Mouse (Mus musculus): Measurements from ENCODE around the gene Sfxn4. TPM values are rescaled to one million over a fixed set of nuclear protein-coding genes. Genes with fewer than 3 reads are reported as not detected.
A peak's percentile ranks its signal among the peaks of the same experiment; 100 is the strongest.
"Not testable (repeated sequence)": the region's sequence is repeated elsewhere in the genome, so short reads cannot be mapped to it uniquely, and the experiment has no call there.

The Sfxn4 gene
- polyA plus RNA-seq, 1 experiment from 2014 or later, result 5.7 TPM

DNA sequence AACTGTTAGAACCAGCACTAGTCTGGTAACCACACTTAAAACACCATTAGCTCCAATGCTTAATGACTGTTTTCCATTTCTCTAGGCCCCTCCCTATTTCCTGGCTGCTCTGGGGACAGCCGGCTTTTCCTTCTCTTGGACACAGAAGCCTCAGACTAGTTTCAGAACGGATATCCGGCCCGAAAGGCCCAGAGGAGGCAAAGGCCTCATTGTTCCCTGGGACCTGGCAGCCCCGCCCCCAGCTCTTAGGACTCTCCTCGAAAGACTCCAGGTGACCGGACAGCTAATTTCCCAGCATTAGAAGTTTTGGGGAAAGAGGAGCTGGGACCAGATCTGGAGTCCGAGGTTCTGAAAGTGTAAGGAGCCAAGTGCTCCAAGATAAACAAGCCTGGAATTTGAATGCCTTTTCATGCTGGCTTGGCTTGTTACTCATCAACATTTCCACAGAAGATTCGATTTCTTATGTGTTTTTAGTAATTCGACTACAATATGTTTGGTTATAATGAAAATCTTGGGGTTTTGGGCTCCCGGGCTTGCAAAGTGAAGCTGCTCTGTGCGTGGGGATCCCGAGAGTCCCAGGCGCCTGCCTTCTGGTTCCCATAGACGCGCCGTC, 27.9 kb upstream of the Sfxn4 start:
- H3K4me3 ChIP-seq (replicated peaks), result peak overlapping the region; percentile 83
- H3K9ac ChIP-seq, result peak overlapping the region; percentile 62; the same call in 1 of the 2 replicates
- H3K27me3 ChIP-seq (replicated peaks), result no peaks in the 10 kb centered on the region
- H3K27ac ChIP-seq, result peak overlapping the region; percentile 97
- ATAC-seq (ENCODE audit: insufficient read depth, low FRiP score, low read depth), result peak; percentile 11; the same call in 1 of the 2 replicates
- no peaks in the 10 kb centered on the region for H3K36me3 ChIP-seq
- no peaks in the 10 kb centered on the region for H3K9me3 ChIP-seq
- WGBS, result 5% methylated on average over 17 of the region's 17 CpGs
- H3K4me2 ChIP-seq, result peak overlapping the region; percentile 91
- peaks cover 4% of the 10 kb centered on the region; the same call in 1 of the 2 replicates for H3K4me1 ChIP-seq

DNA sequence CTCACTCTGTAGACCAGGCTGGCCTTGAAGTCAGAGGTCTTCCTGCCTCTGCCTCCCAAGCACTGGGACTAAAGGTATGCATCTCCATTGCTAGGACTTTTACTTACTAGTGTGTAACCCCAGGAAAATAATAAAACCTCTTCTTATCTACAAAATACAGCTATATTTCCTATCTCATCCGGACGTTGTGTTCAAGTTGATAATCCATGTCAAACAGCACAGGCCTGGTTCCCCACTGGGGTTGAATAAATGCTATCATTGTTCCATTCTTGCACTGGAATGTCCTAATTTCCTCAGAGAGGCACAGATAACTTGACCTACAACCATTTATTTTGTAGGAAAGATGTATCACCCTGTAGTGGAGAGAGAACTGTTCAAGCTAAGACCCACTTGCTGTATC, 26.4 kb upstream of the Sfxn4 start:
- no peaks in the 10 kb centered on the region for H3K9me3 ChIP-seq
- H3K27ac ChIP-seq, result no peak overlapping the region
- ATAC-seq (ENCODE audit: insufficient read depth, low FRiP score, low read depth), result no peak
- H3K4me2 ChIP-seq, result no peak overlapping the region
- no peaks in the 10 kb centered on the region for H3K36me3 ChIP-seq
- H3K4me1 ChIP-seq, result peaks cover 4% of the 10 kb centered on the region; the same call in 1 of the 2 replicates
- 77% methylated on average over 2 of the region's 2 CpGs for WGBS
- no peaks in the 10 kb centered on the region for H3K27me3 ChIP-seq (replicated peaks)
- H3K9ac ChIP-seq, result no peak overlapping the region; the same call in 1 of the 2 replicates
- H3K4me3 ChIP-seq (replicated peaks), result no peak overlapping the region

DNA sequence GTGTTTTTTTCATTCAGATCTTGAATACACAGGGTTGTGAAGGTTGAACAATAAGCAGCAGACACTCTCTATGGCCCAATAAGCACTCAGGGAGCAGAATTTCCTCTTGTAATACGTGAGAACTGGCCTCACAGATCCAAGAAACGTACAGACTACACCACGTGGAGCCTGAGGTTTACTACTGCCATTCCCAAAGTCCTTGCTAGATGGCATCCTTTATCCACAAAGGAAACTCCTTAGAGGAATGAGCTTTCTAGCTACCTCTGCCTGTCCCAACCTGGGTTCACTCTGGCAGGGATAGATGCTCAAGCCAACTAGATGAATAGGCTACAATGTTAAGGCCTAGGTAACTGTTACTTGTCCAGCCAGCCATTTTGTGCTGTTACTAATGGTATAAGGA, 21.9 kb upstream of the Sfxn4 start:
- Histone ChIP-seq H3K4me2 (no peak overlapping the region), H3K4me3 (replicated peaks) (no peak overlapping the region), H3K9me3 (no peaks in the 10 kb centered on the region), H3K9ac (no peak overlapping the region), H3K27ac (no peak overlapping the region), H3K4me1 (no peaks in the 10 kb centered on the region), H3K27me3 (replicated peaks) (no peaks in the 10 kb centered on the region), H3K36me3 (no peaks in the 10 kb centered on the region)
- 4% methylated on average over 3 of the region's 3 CpGs for WGBS
- no peak; the same call in 1 of the 2 replicates for ATAC-seq (ENCODE audit: insufficient read depth, low FRiP score, low read depth)

DNA sequence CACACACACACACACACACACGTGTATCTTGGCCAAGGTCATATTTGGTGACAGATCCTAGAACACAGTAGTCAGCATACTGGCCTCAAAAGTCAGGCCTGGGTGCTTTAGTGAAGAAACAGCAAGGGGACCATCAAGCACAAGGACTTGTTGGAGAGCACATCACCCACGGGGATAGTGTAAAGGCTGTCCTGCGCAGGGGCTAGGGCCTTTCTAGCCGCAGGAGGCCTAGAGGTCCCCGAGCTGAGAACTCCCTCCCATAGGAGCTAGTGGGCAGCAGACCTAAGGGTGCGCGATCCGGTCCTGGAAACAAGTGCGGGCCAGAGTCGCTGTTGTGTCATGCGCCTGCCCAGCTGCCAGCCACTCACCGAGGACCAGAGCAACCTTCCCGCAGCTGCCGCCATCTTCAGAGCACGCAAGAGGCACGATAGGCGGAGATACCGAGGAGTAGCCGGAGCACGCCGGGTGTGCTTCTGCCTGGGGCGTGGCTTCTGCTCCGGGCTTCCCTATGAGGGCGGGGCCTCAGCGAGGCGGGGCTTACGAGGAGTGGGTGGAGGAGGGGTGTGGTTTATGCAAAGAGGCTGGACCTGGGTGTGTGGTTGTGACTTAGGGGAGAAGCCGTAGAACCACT, 12.9 kb upstream of the Sfxn4 start, which contains the start of gene Prdx3:
Gene Prdx3, minus strand, starts transcription at position 493 of the 631 bp plus-strand sequence.
- WGBS, result under 1% methylated on average over 28 of the region's 28 CpGs
- peak within 1 kb of the TSS; percentile 60 for H3K9ac ChIP-seq
- no peaks in the 10 kb centered on the region for H3K9me3 ChIP-seq
- peak within 1 kb of the TSS; percentile 68 for H3K4me2 ChIP-seq
- H3K27me3 ChIP-seq (replicated peaks), result no peaks in the 10 kb centered on the region
- H3K36me3 ChIP-seq, result peaks cover 9% of the 10 kb centered on the region
- peaks cover 4% of the 10 kb centered on the region; the same call in 1 of the 2 replicates for H3K4me1 ChIP-seq
- H3K27ac ChIP-seq, result peak within 1 kb of the TSS; percentile 85
- peak within 1 kb of the TSS; percentile 83 for H3K4me3 ChIP-seq (replicated peaks)
- peak; percentile 97 for ATAC-seq (ENCODE audit: insufficient read depth, low FRiP score, low read depth)

DNA sequence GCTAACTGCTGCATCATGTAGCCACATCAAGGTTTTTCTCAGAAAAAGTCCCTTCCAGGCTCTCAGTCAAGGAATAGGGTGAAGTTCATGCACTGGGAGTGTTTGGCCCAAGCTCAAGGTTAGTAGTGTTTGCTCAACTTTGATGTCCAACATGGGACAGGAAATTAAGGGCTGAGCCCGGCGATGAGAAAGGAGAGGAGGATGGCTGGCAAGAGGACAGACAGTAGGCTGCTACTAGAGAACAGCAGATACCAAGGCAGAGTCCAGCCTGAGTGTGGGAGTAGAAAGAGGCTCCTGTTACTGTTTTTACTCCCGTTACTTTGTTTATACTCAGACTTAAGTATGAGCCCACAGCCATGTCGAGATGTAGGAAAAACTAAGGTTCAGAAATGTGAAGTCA, 12.2 kb upstream of the Sfxn4 start:
- no peak for ATAC-seq (ENCODE audit: insufficient read depth, low FRiP score, low read depth)

DNA sequence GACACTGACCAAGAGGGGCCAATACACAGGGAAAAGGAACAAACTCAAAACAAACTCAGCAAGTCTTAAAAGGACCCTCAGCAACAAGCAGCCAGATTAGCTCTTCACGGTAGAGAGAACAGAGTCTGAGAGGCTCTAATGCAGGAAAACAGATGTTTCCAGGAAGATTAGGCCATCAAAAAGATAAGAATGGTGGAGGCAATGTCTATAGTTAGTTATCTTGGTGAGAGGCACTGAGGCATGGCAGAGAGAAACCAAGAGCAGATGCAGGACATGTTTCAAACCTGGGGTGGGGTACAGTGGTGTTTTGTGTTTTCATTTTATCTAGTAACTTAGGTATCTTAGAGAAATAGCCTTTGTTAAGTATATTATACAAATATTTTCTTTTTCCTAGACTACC, 11.0 kb upstream of the Sfxn4 start:
- Histone ChIP-seq H3K27me3 (replicated peaks) (no peaks in the 10 kb centered on the region), H3K9ac (no peak overlapping the region), H3K4me1 (peaks cover 4% of the 10 kb centered on the region; the same call in 1 of the 2 replicates), H3K36me3 (peaks cover 17% of the 10 kb centered on the region), H3K9me3 (no peaks in the 10 kb centered on the region), H3K27ac (no peak overlapping the region), H3K4me2 (no peak overlapping the region), H3K4me3 (replicated peaks) (no peak overlapping the region)
- 72% methylated on average over 1 of the region's 1 CpGs for WGBS
- 0 out of 2 replicates have a peak, but pooled peaks have one; percentile 23 for ATAC-seq (ENCODE audit: insufficient read depth, low FRiP score, low read depth)

More for the DNA sequence above, 12.2 kb upstream of the Sfxn4 start:
- H3K4me3 ChIP-seq (replicated peaks), result peak overlapping the region; percentile 83
- peak overlapping the region; percentile 85 for H3K27ac ChIP-seq
- no peaks in the 10 kb centered on the region for H3K9me3 ChIP-seq
- peaks cover 10% of the 10 kb centered on the region for H3K36me3 ChIP-seq
- H3K4me2 ChIP-seq, result peak overlapping the region; percentile 68
- no peaks in the 10 kb centered on the region for H3K27me3 ChIP-seq (replicated peaks)
- H3K4me1 ChIP-seq, result peaks cover 4% of the 10 kb centered on the region; the same call in 1 of the 2 replicates
- no peak overlapping the region for H3K9ac ChIP-seq
- WGBS, result 8% methylated on average over 4 of the region's 4 CpGs

DNA sequence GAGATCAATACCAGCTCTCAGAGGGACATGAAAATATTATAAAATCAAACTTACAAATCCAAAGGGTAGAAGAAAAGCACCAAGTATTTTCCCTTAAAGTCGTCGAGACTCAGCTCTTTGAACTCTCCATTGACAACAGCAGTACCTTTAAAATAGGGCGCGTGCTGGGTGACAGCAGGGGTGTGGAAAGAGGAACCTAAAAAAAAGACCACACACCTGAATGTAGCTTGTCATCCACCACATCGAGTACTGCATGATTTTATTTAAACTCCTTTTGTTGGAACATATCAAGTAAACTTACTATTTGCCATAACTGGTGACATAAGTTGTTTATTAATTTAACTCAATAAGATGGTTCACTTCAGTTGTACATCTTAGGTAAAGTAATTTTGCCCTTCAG, 10.1 kb upstream of the Sfxn4 start:
- H3K36me3 ChIP-seq, result peaks cover 17% of the 10 kb centered on the region
- peaks cover 4% of the 10 kb centered on the region; the same call in 1 of the 2 replicates for H3K4me1 ChIP-seq
- no peaks in the 10 kb centered on the region for H3K9me3 ChIP-seq
- no peak overlapping the region for H3K4me3 ChIP-seq (replicated peaks)
- 93% methylated on average over 5 of the region's 5 CpGs for WGBS
- no peak overlapping the region for H3K9ac ChIP-seq
- H3K4me2 ChIP-seq, result no peak overlapping the region
- H3K27me3 ChIP-seq (replicated peaks), result no peaks in the 10 kb centered on the region
- H3K27ac ChIP-seq, result no peak overlapping the region
- ATAC-seq (ENCODE audit: insufficient read depth, low FRiP score, low read depth), result no peak

DNA sequence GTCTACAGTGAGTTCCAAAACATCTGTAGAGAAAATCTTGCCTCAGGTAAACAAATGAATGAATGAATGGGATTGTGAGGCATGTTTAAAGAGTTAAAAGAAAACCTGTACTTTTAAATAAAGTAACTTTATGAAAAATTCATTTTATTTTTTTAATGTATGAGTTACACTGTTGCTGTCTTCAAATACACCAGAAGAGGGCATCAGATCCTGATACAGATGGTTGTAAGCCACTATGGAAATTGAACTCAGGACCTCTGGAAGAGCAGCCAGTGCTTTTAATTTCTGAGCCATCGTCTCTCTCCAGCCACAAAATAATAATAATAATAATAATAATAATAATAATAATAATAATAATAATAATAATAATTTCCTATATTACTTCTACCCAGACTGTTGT, 9.2 kb upstream of the Sfxn4 start:
- H3K4me1 ChIP-seq, result peaks cover 4% of the 10 kb centered on the region; the same call in 1 of the 2 replicates
- H3K4me3 ChIP-seq (replicated peaks), result no peak overlapping the region
- no peaks in the 10 kb centered on the region for H3K27me3 ChIP-seq (replicated peaks)
- no peak overlapping the region for H3K9ac ChIP-seq
- no peak for ATAC-seq (ENCODE audit: insufficient read depth, low FRiP score, low read depth)
- peaks cover 17% of the 10 kb centered on the region for H3K36me3 ChIP-seq
- H3K9me3 ChIP-seq, result no peaks in the 10 kb centered on the region
- 91% methylated on average over 1 of the region's 1 CpGs for WGBS
- H3K27ac ChIP-seq, result no peak overlapping the region
- no peak overlapping the region for H3K4me2 ChIP-seq

DNA sequence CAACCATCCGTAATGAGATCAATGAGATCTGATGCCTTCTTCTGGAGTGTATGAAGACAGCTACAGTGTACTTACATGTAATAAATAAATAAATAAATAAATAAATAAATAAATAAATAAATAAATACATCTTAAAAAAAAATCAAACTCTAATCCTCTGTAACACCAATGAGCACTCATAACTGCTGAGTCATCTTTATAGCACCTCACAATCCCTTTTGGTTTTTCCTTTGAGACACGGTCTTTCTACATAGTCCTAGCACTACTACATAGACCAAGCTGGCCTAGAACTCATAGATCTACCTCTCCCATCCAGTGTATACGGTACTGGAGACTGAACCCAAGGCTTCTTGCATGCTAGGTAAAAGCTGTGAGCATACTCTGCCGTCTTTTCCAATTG, 4.9 kb upstream of the Sfxn4 start:
- WGBS, result 94% methylated on average over 4 of the region's 4 CpGs
- not testable (repeated sequence) for H3K4me2 ChIP-seq; H3K4me3 ChIP-seq (replicated peaks); H3K9me3 ChIP-seq; H3K9ac ChIP-seq; H3K4me1 ChIP-seq; H3K27me3 ChIP-seq (replicated peaks); H3K27ac ChIP-seq; ATAC-seq (ENCODE audit: insufficient read depth, low FRiP score, low read depth)
- peaks cover 19% of the 10 kb centered on the region for H3K36me3 ChIP-seq

DNA sequence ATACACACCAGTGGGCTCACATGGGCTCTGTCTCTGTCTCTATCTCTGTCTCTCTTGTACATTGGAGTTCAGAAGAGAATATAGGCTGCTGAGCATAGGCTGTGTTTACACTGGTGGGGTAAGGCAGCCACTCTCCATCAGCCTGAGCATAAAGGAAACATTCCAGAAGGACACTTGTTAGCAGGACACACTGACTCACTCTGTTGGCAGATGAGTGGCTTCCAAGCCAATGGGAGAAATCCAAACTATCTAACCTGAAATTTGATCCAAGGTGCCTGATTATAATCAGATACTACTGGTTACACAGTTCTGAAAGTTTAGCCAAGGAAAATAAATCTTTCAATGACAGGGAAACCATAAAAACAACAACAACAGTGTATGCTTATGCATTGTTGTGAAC, 15.5 kb downstream of the Sfxn4 start:
- no peaks in the 10 kb centered on the region for H3K4me1 ChIP-seq
- no peak overlapping the region for H3K9ac ChIP-seq
- no peaks in the 10 kb centered on the region for H3K9me3 ChIP-seq
- no peaks in the 10 kb centered on the region for H3K27me3 ChIP-seq (replicated peaks)
- H3K4me3 ChIP-seq (replicated peaks), result no peak overlapping the region
- H3K27ac ChIP-seq, result no peak overlapping the region
- no peak overlapping the region for H3K4me2 ChIP-seq
- H3K36me3 ChIP-seq, result 0 out of 2 replicates have a peak, but pooled peaks cover 3% of the 10 kb centered on the region
- no peak for ATAC-seq (ENCODE audit: insufficient read depth, low FRiP score, low read depth)

DNA sequence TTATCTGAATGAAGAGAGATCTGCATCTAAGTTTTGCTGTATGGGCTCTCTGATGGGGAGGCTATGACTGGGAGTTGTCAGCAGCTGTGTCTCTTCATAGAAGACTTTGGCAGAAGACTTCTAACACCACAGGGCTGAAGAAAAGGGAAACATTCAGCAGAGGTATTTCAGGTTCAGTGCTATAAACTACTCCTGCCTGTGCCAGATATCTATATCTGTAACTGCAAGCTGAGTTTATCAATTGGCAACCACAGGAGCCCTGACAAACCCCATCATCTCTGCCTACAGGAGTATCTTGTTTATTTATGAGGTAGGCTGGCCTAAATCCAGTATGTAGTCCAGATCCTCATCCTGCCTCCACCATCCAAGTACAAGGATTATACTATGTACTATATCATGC, 18.0 kb downstream of the Sfxn4 start:
- peak; percentile 63; the same call in 1 of the 2 replicates for ATAC-seq (ENCODE audit: insufficient read depth, low FRiP score, low read depth)
- no peaks in the 10 kb centered on the region for H3K9me3 ChIP-seq
- H3K27ac ChIP-seq, result no peak overlapping the region
- H3K4me1 ChIP-seq, result no peaks in the 10 kb centered on the region
- H3K27me3 ChIP-seq (replicated peaks), result no peaks in the 10 kb centered on the region
- 0 out of 2 replicates have a peak, but pooled peaks cover 3% of the 10 kb centered on the region for H3K36me3 ChIP-seq
- H3K9ac ChIP-seq, result no peak overlapping the region
- H3K4me2 ChIP-seq, result no peak overlapping the region
- H3K4me3 ChIP-seq (replicated peaks), result no peak overlapping the region

DNA sequence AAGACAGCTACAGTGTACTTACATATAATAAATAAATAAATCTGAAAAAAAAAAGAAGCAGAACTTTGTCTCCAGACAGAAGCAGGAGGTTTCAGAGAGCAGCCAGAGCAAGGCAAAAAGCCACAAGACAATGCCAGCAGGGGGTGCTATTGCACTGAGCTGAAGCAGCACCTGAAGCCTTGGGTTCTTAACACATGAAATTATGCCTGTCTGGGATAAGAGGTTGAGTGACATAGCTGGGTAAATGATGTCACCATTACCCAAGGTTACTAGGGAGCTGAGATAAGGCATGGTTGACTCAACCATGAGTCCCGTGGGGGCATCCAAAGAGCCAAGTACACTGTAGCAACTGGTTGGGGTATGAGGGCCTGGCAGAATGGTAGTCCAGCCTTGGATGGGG, 23.5 kb downstream of the Sfxn4 start:
- Histone ChIP-seq H3K9ac (no peak overlapping the region), H3K27ac (no peak overlapping the region), H3K4me3 (replicated peaks) (no peak overlapping the region), H3K4me1 (no peaks in the 10 kb centered on the region), H3K36me3 (peaks cover 11% of the 10 kb centered on the region; the same call in 1 of the 2 replicates), H3K27me3 (replicated peaks) (no peaks in the 10 kb centered on the region), H3K9me3 (no peaks in the 10 kb centered on the region), H3K4me2 (no peak overlapping the region)
- ATAC-seq (ENCODE audit: insufficient read depth, low FRiP score, low read depth), result no peak
- 65% methylated on average over 1 of the region's 1 CpGs for WGBS

Data from stomach, embryonic 15.5 days (tissue).